Mouse (Mus musculus) heart, embryonic 12.5 days (tissue): ENCODE data around the gene Mpp5. TPM values are rescaled to one million over a fixed set of nuclear protein-coding genes. Genes with fewer than 3 reads are reported as not detected.

Experiments used
- ATAC-seq: fragments of 200-750 bp; cut with Nextera tagmentation; 2 replicates; pipeline ENCODE4 v1.8.0; 2017; ENCODE audit warnings: moderate TSS enrichment, moderate library complexity; ENCODE audit not compliant: insufficient number of reproducible peaks, low FRiP score
- H3K27ac ChIP-seq: fragments of 300-500 bp; sonication (generic); 2 replicates; pipeline ENCODE4 v1.5.1; 2016; ENCODE audit warnings: mild to moderate bottlenecking, moderate library complexity; ENCODE audit not compliant: poor library complexity, severe bottlenecking
- H3K27me3 ChIP-seq: fragments of 300-500 bp; sonication (generic); replicated peaks from 2 replicates; pipeline ENCODE4 v1.6.1; 2016; ENCODE audit warnings: mild to moderate bottlenecking, moderate library complexity
- H3K36me3 ChIP-seq: fragments of 300-500 bp; sonication (generic); 2 replicates; pipeline ENCODE4 v1.6.1; 2016; ENCODE audit warnings: mild to moderate bottlenecking, moderate library complexity
- H3K4me1 ChIP-seq: fragments of 300-500 bp; sonication (generic); replicated peaks from 2 replicates; pipeline ENCODE4 v1.6.1; 2016; ENCODE audit warnings: mild to moderate bottlenecking
- H3K4me2 ChIP-seq: fragments of 300-500 bp; sonication (generic); 2 replicates; pipeline ENCODE4 v1.6.1; 2016; ENCODE audit warnings: mild to moderate bottlenecking, moderate library complexity
- H3K4me3 ChIP-seq: fragments of 300-500 bp; sonication (generic); 2 replicates; pipeline ENCODE4 v1.5.1; 2016; ENCODE audit warnings: mild to moderate bottlenecking
- H3K9ac ChIP-seq: fragments of 300-500 bp; sonication (generic); 2 replicates; pipeline ENCODE4 v1.6.1; 2016; ENCODE audit warnings: mild to moderate bottlenecking, moderate library complexity
- H3K9me3 ChIP-seq: fragments of 300-500 bp; sonication (generic); replicated peaks from 2 replicates; pipeline ENCODE4 v1.6.1; 2016; ENCODE audit warnings: mild to moderate bottlenecking, moderate library complexity
- WGBS: fragments of 180-500 bp; shearing (Covaris S2); methylation state at CpG from one replicate; pipeline ENCODE4 v1.1.7; 2016; 5-methylcytosine and 5-hydroxymethylcytosine counted together
- polyA plus RNA-seq: library from polyadenylated mRNA; unstranded; fragments of >200 nt; fragmentation: Nextera tagmentation; extraction: Ambion mirVana; gene quantifications from 2 replicates; pipeline ENCODE4 v1.2.1, GENCODE M21; 2016

Mpp5 gene
- polyA plus RNA-seq, 1 experiment from 2014 or later: 22.5 TPM

DNA sequence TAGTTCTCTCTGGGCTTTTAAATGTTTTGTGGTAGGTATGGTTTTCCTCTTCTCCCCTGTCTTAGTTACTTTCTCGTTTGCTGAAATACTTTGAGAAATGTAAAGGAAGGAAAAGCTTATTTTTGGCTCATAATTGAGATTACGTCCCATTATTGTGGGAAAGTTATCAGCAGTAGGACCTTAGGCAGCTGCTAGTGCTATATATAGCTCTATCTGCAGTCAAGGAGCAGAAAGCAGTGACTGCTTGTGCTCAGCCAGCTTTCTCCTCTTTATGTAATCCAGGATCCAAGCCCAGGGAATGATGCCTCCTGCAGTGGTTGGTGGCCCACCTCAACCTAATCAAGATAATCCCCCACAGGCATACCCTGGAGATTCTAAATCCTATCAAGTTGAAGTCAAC is 24.5 kb downstream of the Mpp5 start:
- no peak overlapping the region for H3K4me3 ChIP-seq
- H3K4me2 ChIP-seq: no peak overlapping the region
- peaks cover 3% of the 10 kb centered on the region; the same call in 1 of the 2 replicates for H3K36me3 ChIP-seq
- 9% methylated on average over 2 of the region's 2 CpGs for WGBS
- H3K27me3 ChIP-seq: no peaks in the 10 kb centered on the region
- no peak overlapping the region for H3K9ac ChIP-seq
- ATAC-seq: no peak
- H3K9me3 ChIP-seq: 0 out of 2 replicates have a peak, but pooled peaks cover 2% of the 10 kb centered on the region
- no peak overlapping the region; the same call in 1 of the 2 replicates for H3K27ac ChIP-seq
- peaks cover 14% of the 10 kb centered on the region for H3K4me1 ChIP-seq

- H3K36me3 ChIP-seq: peaks cover 3% of the 10 kb centered on the region; the same call in 1 of the 2 replicates
Measured at GRCm38 (mm10) chr12:78777916-78778315, 29.2 kb downstream of the Mpp5 start.

GRCm38 (mm10) chr12:78778423-78779067 is 29.8 kb downstream of the Mpp5 start:
- H3K9ac ChIP-seq: no peak overlapping the region
- 76% methylated on average over 4 of the region's 4 CpGs for whole genome bisulfite sequencing

More at GRCm38 (mm10) chr12:78777916-78778315, 29.2 kb downstream of the Mpp5 start:
- H3K9ac ChIP-seq: no peak overlapping the region
- H3K4me3 ChIP-seq: no peak overlapping the region
- WGBS: 53% methylated on average over 2 of the region's 2 CpGs
- H3K9me3 ChIP-seq: 0 out of 2 replicates have a peak, but pooled peaks cover 2% of the 10 kb centered on the region
- H3K27me3 ChIP-seq: no peaks in the 10 kb centered on the region
- H3K4me2 ChIP-seq: no peak overlapping the region
- peaks cover 7% of the 10 kb centered on the region; the same call in 1 of the 2 replicates for H3K4me1 ChIP-seq
- ATAC-seq: no peak
- no peak overlapping the region for H3K27ac ChIP-seq

DNA sequence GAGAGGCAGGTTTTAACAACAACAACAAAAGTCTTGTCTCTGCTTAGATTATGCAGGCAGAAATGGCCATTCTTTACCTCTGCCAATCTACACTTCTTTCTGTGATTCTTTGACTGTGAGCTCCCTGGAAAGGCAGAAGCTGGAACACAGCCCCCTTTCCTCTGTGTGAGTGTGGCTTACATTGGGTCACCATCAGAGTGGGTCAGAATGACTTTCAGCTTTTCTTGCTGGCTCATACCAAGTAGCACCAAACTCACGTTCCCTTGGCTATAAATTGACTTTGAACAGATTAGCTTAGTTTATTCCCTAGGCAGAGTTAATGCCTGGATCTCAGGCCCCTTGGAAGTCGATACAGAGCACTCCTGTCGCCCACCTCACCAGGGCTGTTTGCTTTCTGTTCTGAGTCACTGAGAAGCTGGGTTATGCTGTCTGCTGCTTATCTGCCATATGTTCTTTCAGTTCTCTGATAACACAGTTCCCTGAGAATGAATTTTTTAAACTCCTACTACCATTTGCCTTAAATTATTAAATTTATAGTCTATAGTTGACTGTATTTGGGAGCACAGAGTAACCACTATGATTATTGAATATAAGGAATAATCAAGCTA is 39.7 kb downstream of the Mpp5 start:
- 0 out of 2 replicates have a peak overlapping the region, but pooled peaks have one; percentile 41 for H3K9ac ChIP-seq
- H3K36me3 ChIP-seq: no peaks in the 10 kb centered on the region
- no peak for ATAC-seq
- H3K27me3 ChIP-seq: no peaks in the 10 kb centered on the region
- H3K27ac ChIP-seq: peak overlapping the region; percentile 64
- H3K4me2 ChIP-seq: peak overlapping the region; percentile 51
- H3K9me3 ChIP-seq: no peaks in the 10 kb centered on the region
- H3K4me1 ChIP-seq: peaks cover 9% of the 10 kb centered on the region
- no peak overlapping the region for H3K4me3 ChIP-seq
- WGBS: 9% methylated on average over 3 of the region's 3 CpGs

More at GRCm38 (mm10) chr12:78778423-78779067, 29.8 kb downstream of the Mpp5 start:
- Histone ChIP-seq H3K4me2 (no peak overlapping the region), H3K27ac (no peak overlapping the region), H3K4me3 (no peak overlapping the region), H3K36me3 (peaks cover 3% of the 10 kb centered on the region; the same call in 1 of the 2 replicates), H3K4me1 (peaks cover 4% of the 10 kb centered on the region; the same call in 1 of the 2 replicates), H3K27me3 (no peaks in the 10 kb centered on the region), H3K9me3 (0 out of 2 replicates have a peak, but pooled peaks cover 2% of the 10 kb centered on the region)
- ATAC-seq: no peak

GRCm38 (mm10) chr12:78790791-78791190 is 42.1 kb downstream of the Mpp5 start:
- Histone ChIP-seq H3K4me2 (no peak overlapping the region), H3K36me3 (no peaks in the 10 kb centered on the region), H3K4me1 (peaks cover 9% of the 10 kb centered on the region), H3K9ac (no peak overlapping the region), H3K9me3 (no peaks in the 10 kb centered on the region), H3K27ac (no peak overlapping the region), H3K27me3 (no peaks in the 10 kb centered on the region), H3K4me3 (no peak overlapping the region)
- WGBS: 60% methylated on average over 2 of the region's 2 CpGs
- no peak for ATAC-seq

- H3K4me3 ChIP-seq: no peak overlapping the region
- peaks cover 6% of the 10 kb centered on the region for H3K4me1 ChIP-seq
- no peak overlapping the region for H3K4me2 ChIP-seq
- no peak overlapping the region for H3K27ac ChIP-seq
- peaks cover 17% of the 10 kb centered on the region for H3K36me3 ChIP-seq
- H3K9me3 ChIP-seq: no peaks in the 10 kb centered on the region
- H3K9ac ChIP-seq: no peak overlapping the region
- no peak for ATAC-seq
- H3K27me3 ChIP-seq: no peaks in the 10 kb centered on the region
- WGBS: 20% methylated on average over 1 of the region's 1 CpGs
Measured at GRCm38 (mm10) chr12:78794236-78794635, 45.5 kb downstream of the Mpp5 start.

DNA sequence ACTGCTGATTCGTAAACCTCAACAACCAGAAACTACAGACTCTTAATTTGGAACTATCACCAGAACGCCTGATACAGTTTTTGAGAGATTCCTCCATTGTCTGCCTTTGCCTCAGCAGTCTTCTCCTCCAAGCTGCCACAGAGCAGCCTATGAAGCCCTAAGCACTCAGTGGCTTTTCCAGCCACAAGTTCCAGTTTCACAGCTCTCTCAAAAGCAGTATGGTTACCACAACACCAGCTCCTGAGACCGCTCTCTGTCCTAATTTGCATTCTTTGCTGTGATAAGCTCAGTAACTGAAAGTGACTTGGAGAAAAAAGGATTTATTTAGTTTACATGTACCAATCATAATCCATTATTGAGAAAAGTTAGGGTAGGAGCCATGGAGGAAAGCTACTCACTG is 51.3 kb downstream of the Mpp5 start:
- Histone ChIP-seq H3K9me3 (no peaks in the 10 kb centered on the region), H3K27ac (no peak overlapping the region), H3K4me1 (peaks cover 6% of the 10 kb centered on the region; the same call in 1 of the 2 replicates), H3K36me3 (peaks cover 17% of the 10 kb centered on the region), H3K4me2 (no peak overlapping the region), H3K4me3 (no peak overlapping the region), H3K9ac (no peak overlapping the region), H3K27me3 (no peaks in the 10 kb centered on the region)
- 84% methylated on average over 3 of the region's 3 CpGs for WGBS
- ATAC-seq: no peak

DNA sequence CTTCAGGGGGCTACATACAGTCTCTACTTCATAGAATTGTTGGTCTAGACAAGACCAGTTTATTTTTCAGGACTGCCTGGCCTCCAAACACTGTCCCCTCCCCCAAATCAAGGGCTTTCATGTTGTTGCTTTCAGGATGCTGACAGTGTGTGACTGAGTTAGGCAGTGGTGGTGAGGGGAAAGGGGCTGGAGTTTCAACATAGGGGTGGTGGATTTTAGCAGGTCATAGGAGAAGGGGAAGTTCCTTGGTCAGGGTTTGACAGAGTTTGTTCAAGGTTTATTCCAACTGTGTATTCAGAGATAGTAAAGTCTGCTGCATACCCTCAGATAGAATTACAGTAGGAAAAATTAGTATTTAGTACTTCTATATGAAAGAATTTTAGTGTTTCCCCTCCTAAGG is 53.1 kb downstream of the Mpp5 start:
- no peak for ATAC-seq
- Histone ChIP-seq H3K9ac (no peak overlapping the region), H3K4me1 (peaks cover 6% of the 10 kb centered on the region; the same call in 1 of the 2 replicates), H3K27ac (no peak overlapping the region), H3K4me3 (no peak overlapping the region), H3K36me3 (peaks cover 17% of the 10 kb centered on the region), H3K9me3 (no peaks in the 10 kb centered on the region), H3K4me2 (no peak overlapping the region), H3K27me3 (no peaks in the 10 kb centered on the region)

DNA sequence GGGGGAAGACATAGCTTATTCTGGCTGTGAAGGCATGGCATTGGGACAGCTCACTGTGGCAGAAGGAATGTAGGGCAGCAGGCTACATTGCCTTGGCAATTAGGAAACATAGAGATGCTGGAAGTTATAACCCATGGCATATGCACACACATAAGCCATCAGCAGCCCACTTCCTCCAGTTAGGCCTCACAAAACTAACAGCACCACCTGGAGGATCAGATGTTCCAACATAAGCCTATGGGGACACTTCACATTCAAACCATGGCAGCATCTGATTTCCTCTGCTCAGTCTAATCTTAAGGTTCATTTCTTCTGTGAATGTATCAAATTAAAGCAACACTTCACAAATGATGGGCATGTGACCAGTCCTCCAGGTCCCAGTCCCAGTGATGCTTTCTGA is 65.7 kb downstream of the Mpp5 start:
- no peaks in the 10 kb centered on the region for H3K9me3 ChIP-seq
- no peaks in the 10 kb centered on the region for H3K27me3 ChIP-seq
- H3K4me3 ChIP-seq: no peak overlapping the region
- H3K4me2 ChIP-seq: no peak overlapping the region
- no peak overlapping the region for H3K9ac ChIP-seq
- no peak for ATAC-seq
- peaks cover 12% of the 10 kb centered on the region for H3K36me3 ChIP-seq
- H3K27ac ChIP-seq: no peak overlapping the region
- no peaks in the 10 kb centered on the region for H3K4me1 ChIP-seq

- no peaks in the 10 kb centered on the region for H3K9me3 ChIP-seq
- no peak overlapping the region for H3K9ac ChIP-seq
- H3K36me3 ChIP-seq: peaks cover 44% of the 10 kb centered on the region
- no peak for ATAC-seq
- H3K27ac ChIP-seq: no peak overlapping the region
- no peaks in the 10 kb centered on the region for H3K4me1 ChIP-seq
- H3K4me3 ChIP-seq: no peak overlapping the region
- 93% methylated on average over 2 of the region's 2 CpGs for WGBS
- no peaks in the 10 kb centered on the region for H3K27me3 ChIP-seq
- no peak overlapping the region for H3K4me2 ChIP-seq
Measured at GRCm38 (mm10) chr12:78834496-78834895, 85.8 kb downstream of the Mpp5 start.

DNA sequence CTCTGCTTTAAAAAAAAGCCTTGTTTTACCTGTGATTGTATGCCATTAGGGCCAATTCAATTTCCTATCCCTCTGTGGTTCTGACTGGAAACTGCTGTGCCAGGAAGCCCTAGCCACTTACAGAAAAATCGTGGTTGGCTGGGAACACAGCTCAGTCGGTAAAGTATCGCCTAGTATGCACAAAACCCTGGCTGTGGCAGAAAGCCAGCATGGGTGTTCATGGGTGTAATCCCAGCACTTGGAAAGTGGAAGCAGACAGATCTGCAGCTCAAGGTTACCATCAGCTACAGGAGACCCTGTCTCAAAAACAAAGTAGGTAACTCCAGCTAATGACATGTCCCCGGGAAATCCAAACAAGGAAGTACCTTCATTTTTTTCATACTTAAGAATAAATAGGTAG is 91.2 kb downstream of the Mpp5 start:
- Histone ChIP-seq H3K4me2 (no peak overlapping the region), H3K9me3 (no peaks in the 10 kb centered on the region), H3K36me3 (peaks cover 58% of the 10 kb centered on the region), H3K27me3 (no peaks in the 10 kb centered on the region), H3K4me3 (no peak overlapping the region), H3K9ac (no peak overlapping the region), H3K27ac (no peak overlapping the region), H3K4me1 (peaks cover 4% of the 10 kb centered on the region; the same call in 1 of the 2 replicates)
- 80% methylated on average over 4 of the region's 4 CpGs for WGBS
- no peak for ATAC-seq
